Mouse (Mus musculus) forebrain, embryonic 15.5 days (tissue): ENCODE results near the gene Erbb2. TPM values are rescaled to one million over a fixed set of nuclear protein-coding genes. Genes with fewer than 3 reads are reported as not detected.

ENCODE experiments used
- ATAC-seq: fragments of 200-750 bp; cut with Nextera tagmentation; replicated peaks from 2 replicates; pipeline ENCODE4 v1.8.0; 2017; ENCODE audit warnings: mild to moderate bottlenecking, moderate TSS enrichment, moderate library complexity
- H3K27ac ChIP-seq: fragments of 300-500 bp; sonication (generic); replicated peaks from 2 replicates; pipeline ENCODE4 v1.5.1; 2015; ENCODE audit warnings: mild to moderate bottlenecking, inconsistent platforms
- H3K27me3 ChIP-seq: fragments of 300-500 bp; sonication (generic); 2 replicates; pipeline ENCODE4 v1.6.1; 2015; ENCODE audit warnings: inconsistent platforms
- H3K36me3 ChIP-seq: fragments of 300-500 bp; sonication (generic); 2 replicates; pipeline ENCODE4 v1.6.1; 2015; ENCODE audit warnings: mild to moderate bottlenecking, inconsistent platforms
- H3K4me1 ChIP-seq: fragments of 300-500 bp; sonication (generic); 2 replicates; pipeline ENCODE4 v1.6.1; 2015; ENCODE audit warnings: inconsistent platforms
- H3K4me2 ChIP-seq: fragments of 300-500 bp; sonication (generic); replicated peaks from 2 replicates; pipeline ENCODE4 v1.6.1; 2015; ENCODE audit warnings: mild to moderate bottlenecking, inconsistent platforms
- H3K4me3 ChIP-seq: fragments of 300-500 bp; sonication (generic); 2 replicates; pipeline ENCODE4 v1.5.1; 2015; ENCODE audit warnings: mild to moderate bottlenecking, inconsistent platforms
- H3K9ac ChIP-seq: fragments of 300-500 bp; sonication (generic); replicated peaks from 2 replicates; pipeline ENCODE4 v1.6.1; 2015; ENCODE audit warnings: mild to moderate bottlenecking, inconsistent platforms
- H3K9me3 ChIP-seq: fragments of 300-500 bp; sonication (generic); 2 replicates; pipeline ENCODE4 v1.6.1; 2016; ENCODE audit warnings: inconsistent platforms
- WGBS: fragments of 180-500 bp; shearing (Covaris S2); methylation state at CpG from one replicate; pipeline ENCODE4 v1.1.7; 2015; ENCODE audit warnings: mixed read lengths; 5-methylcytosine and 5-hydroxymethylcytosine counted together
- polyA plus RNA-seq: library from polyadenylated mRNA; unstranded; fragments of >200 nt; fragmentation: Nextera tagmentation; extraction: Ambion mirVana; gene quantifications from 2 replicates; pipeline ENCODE4 v1.2.1, GENCODE M21; 2015

Erbb2 gene
- polyA plus RNA-seq, 1 experiment from 2014 or later, result 6.2 TPM

GRCm38 (mm10) chr11:98481231-98481630 is 69.0 kb downstream of the Erbb2 start:
- Histone ChIP-seq H3K27me3 (no peaks in the 10 kb centered on the region), H3K36me3 (no peaks in the 10 kb centered on the region), H3K4me2 (no peak overlapping the region), H3K27ac (no peak overlapping the region), H3K9ac (no peak overlapping the region), H3K4me3 (no peak overlapping the region), H3K4me1 (no peaks in the 10 kb centered on the region), H3K9me3 (no peaks in the 10 kb centered on the region)
- WGBS, result 56% methylated on average over 6 of the region's 6 CpGs
- ATAC-seq, result no peak

- H3K4me1 ChIP-seq, result no peaks in the 10 kb centered on the region
These were observed 69.8 kb downstream of the Erbb2 start for GRCm38 (mm10) chr11:98482067-98482466.

GRCm38 (mm10) chr11:98485749-98486148 is 73.5 kb downstream of the Erbb2 start:
- Histone ChIP-seq H3K4me1 (no peaks in the 10 kb centered on the region), H3K9ac (no peak overlapping the region), H3K27ac (no peak overlapping the region), H3K4me3 (no peak overlapping the region), H3K4me2 (no peak overlapping the region), H3K36me3 (no peaks in the 10 kb centered on the region), H3K9me3 (no peaks in the 10 kb centered on the region), H3K27me3 (0 out of 2 replicates have a peak, but pooled peaks cover 3% of the 10 kb centered on the region)
- ATAC-seq, result no peak
- 84% methylated on average over 2 of the region's 2 CpGs for WGBS

More at GRCm38 (mm10) chr11:98482067-98482466, 69.8 kb downstream of the Erbb2 start:
- no peak overlapping the region for H3K27ac ChIP-seq
- no peak overlapping the region for H3K4me3 ChIP-seq
- 85% methylated on average over 10 of the region's 10 CpGs for WGBS
- H3K36me3 ChIP-seq, result no peaks in the 10 kb centered on the region
- H3K27me3 ChIP-seq, result no peaks in the 10 kb centered on the region
- no peak for ATAC-seq
- no peak overlapping the region for H3K4me2 ChIP-seq
- no peak overlapping the region for H3K9ac ChIP-seq
- no peaks in the 10 kb centered on the region for H3K9me3 ChIP-seq

Other genes with a start within 250 kb of the Erbb2 start
- 70.0 and 75.0 TPM in 2 replicates for gene Med1, start 219.2 kb upstream of the Erbb2 start, polyA plus RNA-seq
- gene Cdk12, start 209.4 kb upstream of the Erbb2 start, polyA plus RNA-seq, result 13.6 and 15.8 TPM in 2 replicates
- gene Neurod2, start 82.8 kb upstream of the Erbb2 start, polyA plus RNA-seq, result 142 and 148 TPM in 2 replicates
- 49.6 and 60.4 TPM in 2 replicates for gene Ppp1r1b, start 64.1 kb upstream of the Erbb2 start, polyA plus RNA-seq
- gene Stard3, start 54.1 kb upstream of the Erbb2 start, polyA plus RNA-seq, result 53.2 and 56.5 TPM in 2 replicates
- gene Tcap, start 28.7 kb upstream of the Erbb2 start, polyA plus RNA-seq, result 0.18 and 0.20 TPM in 2 replicates
- gene Pnmt, start 26.0 kb upstream of the Erbb2 start, polyA plus RNA-seq, result 0.42 and 0.70 TPM in 2 replicates
- 6.5 and 7.7 TPM in 2 replicates for gene Pgap3, start 12.0 kb upstream of the Erbb2 start, polyA plus RNA-seq
- gene Mien1, start 26.5 kb downstream of the Erbb2 start, polyA plus RNA-seq, result 259 and 263 TPM in 2 replicates
- gene Grb7, start 33.9 kb downstream of the Erbb2 start, polyA plus RNA-seq, result 0.42 and 0.61 TPM in 2 replicates
- gene Ikzf3, start 133.6 kb downstream of the Erbb2 start, polyA plus RNA-seq, result 0.10 TPM in 1 of 2 replicates, not detected in the other
- 0.10 TPM in 1 of 2 replicates, not detected in the other for gene Zpbp2, start 138.6 kb downstream of the Erbb2 start, polyA plus RNA-seq
- 106 and 115 TPM in 2 replicates for gene Ormdl3, start 174.9 kb downstream of the Erbb2 start, polyA plus RNA-seq
- gene Lrrc3c, start 185.8 kb downstream of the Erbb2 start, polyA plus RNA-seq, result not detected in 2 replicates
- 0.52 and 0.83 TPM in 2 replicates for gene Gm12355, start 213.2 kb downstream of the Erbb2 start, polyA plus RNA-seq
- not detected in 2 replicates for gene Gsdma3, start 213.9 kb downstream of the Erbb2 start, polyA plus RNA-seq
- not detected in 2 replicates for gene Gsdma2, start 234.3 kb downstream of the Erbb2 start, polyA plus RNA-seq